ENCODE assay signal across 10 mouse cellular contexts in the genomic region with DNA sequence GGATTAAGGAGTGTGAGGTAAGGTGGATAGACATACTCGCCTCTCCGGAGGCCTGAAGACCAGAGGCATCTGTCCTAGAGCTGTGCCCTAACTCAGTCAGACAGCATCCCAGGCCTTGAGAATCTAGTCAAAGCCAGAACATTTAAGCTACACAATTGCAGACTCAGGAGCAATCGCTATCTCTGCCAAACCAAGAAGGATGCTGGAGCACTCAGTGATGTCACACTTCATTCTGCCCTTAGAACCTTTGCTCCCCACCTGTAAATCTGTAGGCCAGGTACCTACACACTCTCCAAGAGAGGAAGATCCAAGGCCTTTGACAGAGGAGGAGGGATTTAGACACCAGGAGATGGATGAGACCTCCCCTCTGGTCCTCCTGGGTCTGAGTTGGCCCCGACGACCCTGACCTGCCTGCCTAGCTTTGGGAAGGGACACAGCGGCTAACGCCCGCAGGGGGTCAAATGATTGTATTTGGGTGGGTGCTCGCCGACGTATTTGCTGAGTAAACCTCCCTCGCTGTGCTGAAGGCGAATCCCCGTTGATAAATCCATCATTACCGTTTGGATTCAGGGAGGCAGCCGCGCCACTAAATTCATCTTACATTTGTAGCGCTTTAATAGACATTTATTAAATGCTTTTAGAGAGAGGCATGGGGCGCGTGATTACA. TPM values are rescaled to one million over a fixed set of nuclear protein-coding genes. Genes with fewer than 3 reads are reported as not detected.
DNase-seq lines count a peak whose midpoint lies in the region; ATAC-seq and TF ChIP-seq lines count a peak whose summit lies in the region.
"Had no signal": no experiment of that assay in that cellular context is flagged by ENCODE, and none has a peak within 500 bp of the region (broad histone marks: within the 10 kb centered on the region; RNA-seq: fewer than 3 reads in every experiment).

No protein-coding gene starts in this region.

- no peak for TF ChIP-seq CTCF in layer of hippocampus, adult 2 months (conservative IDR thresholded peaks at IDR 0.05)

- ATAC-seq in forebrain, embryonic 13.5 days = no peak
- 0 out of 2 replicates have a peak, but pooled peaks have one; percentile 9 for ATAC-seq in kidney, embryonic 15.5 days (replicated peaks; ENCODE audit: low FRiP score)
- ATAC-seq in neural tube, embryonic 12.5 days (ENCODE audit: low FRiP score, low read depth) = no peak

- DNase-seq in layer of hippocampus, adult 2 months (ENCODE audit: low spot score in 2 of 2) = no peak
- DNase-seq in layer of hippocampus, adult 9-11 months = no peak
- no peak for DNase-seq in c-Kit-positive CD71-positive TER-119-positive erythroid progenitor cells, embryonic 14.5 days (ENCODE audit: low spot score)
- DNase-seq in layer of hippocampus, adult 8-10 months (ENCODE audit: low spot score in 2 of 2) = no peak
- DNase-seq in spleen, postnatal 14 days (ENCODE audit: low spot score in 2 of 2) = no peak

- no peaks in the 10 kb centered on the region for H3K36me3 ChIP-seq in forebrain, embryonic 13.5 days (ENCODE audit: poor library complexity, severe bottlenecking)
- H3K36me3 ChIP-seq in kidney, embryonic 15.5 days = peaks cover 12% of the 10 kb centered on the region; the same call in 1 of the 2 replicates
- H3K36me3 ChIP-seq in neural tube, embryonic 12.5 days = no peaks in the 10 kb centered on the region

- no peak overlapping the region; the same call in 1 of the 2 replicates for H3K4me3 ChIP-seq in layer of hippocampus, adult 2 months
- peak overlapping the region; percentile 56 for H3K4me3 ChIP-seq in forebrain, embryonic 13.5 days
- peak overlapping the region; percentile 58 for H3K4me3 ChIP-seq in kidney, embryonic 15.5 days (replicated peaks)
- H3K4me3 ChIP-seq in neural tube, embryonic 12.5 days = no peak overlapping the region
- H3K4me3 ChIP-seq: erythroblast, embryonic 14.5 days had no signal

- 10% methylated on average over 20 of the region's 20 CpGs for WGBS in forebrain, embryonic 13.5 days
- WGBS in kidney, embryonic 15.5 days = 15% methylated on average over 20 of the region's 20 CpGs
- 10% methylated on average over 20 of the region's 20 CpGs for WGBS in neural tube, embryonic 12.5 days

- peak overlapping the region; percentile 95 for H3K27ac ChIP-seq in layer of hippocampus, adult 2 months
- peak overlapping the region; percentile 97 for H3K27ac ChIP-seq in forebrain, embryonic 13.5 days
- peak overlapping the region; percentile 94 for H3K27ac ChIP-seq in kidney, embryonic 15.5 days
- peak overlapping the region; percentile 10; the same call in 1 of the 2 replicates for H3K27ac ChIP-seq in neural tube, embryonic 12.5 days

- H3K4me2 ChIP-seq in forebrain, embryonic 13.5 days = peak overlapping the region; percentile 80
- H3K4me2 ChIP-seq in kidney, embryonic 15.5 days = peak overlapping the region; percentile 73
- H3K4me2 ChIP-seq in neural tube, embryonic 12.5 days (replicated peaks) = peak overlapping the region; percentile 82

- H3K4me1 ChIP-seq in forebrain, embryonic 13.5 days = peaks cover 56% of the 10 kb centered on the region
- H3K4me1 ChIP-seq in kidney, embryonic 15.5 days = peaks cover 79% of the 10 kb centered on the region
- H3K4me1 ChIP-seq in neural tube, embryonic 12.5 days = peaks cover 70% of the 10 kb centered on the region

- H3K27me3 ChIP-seq in forebrain, embryonic 13.5 days = peaks cover 89% of the 10 kb centered on the region
- H3K27me3 ChIP-seq in kidney, embryonic 15.5 days = peaks cover 4% of the 10 kb centered on the region; the same call in 1 of the 2 replicates
- peaks cover 19% of the 10 kb centered on the region; the same call in 1 of the 2 replicates for H3K27me3 ChIP-seq in neural tube, embryonic 12.5 days (replicated peaks)

- peak overlapping the region; percentile 85 for H3K9ac ChIP-seq in forebrain, embryonic 13.5 days
- H3K9ac ChIP-seq in kidney, embryonic 15.5 days = peak overlapping the region; percentile 75
- peak overlapping the region; percentile 56; the same call in 1 of the 2 replicates for H3K9ac ChIP-seq in neural tube, embryonic 12.5 days
- H3K9ac ChIP-seq: liver, postnatal 0 days had no signal

- H3K9me3 ChIP-seq in forebrain, embryonic 13.5 days (replicated peaks) = no peaks in the 10 kb centered on the region
- H3K9me3 ChIP-seq in kidney, embryonic 15.5 days (replicated peaks) = no peaks in the 10 kb centered on the region
- no peaks in the 10 kb centered on the region for H3K9me3 ChIP-seq in neural tube, embryonic 12.5 days

RNA-seq across cellular contexts. Expression of a gene that starts 19.5 kb away (rescaled TPM):
- 10 to 100 TPM; 35.8 to 48.5 TPM for total RNA-seq in layer of hippocampus, adult 2 months (2021)
- polyA plus RNA-seq in forebrain, embryonic 13.5 days (2015; fragmentation: Nextera tagmentation; extraction: Ambion mirVana) = 97.9 and 132 TPM in 2 replicates
- 230 and 240 TPM in 2 replicates for polyA plus RNA-seq in kidney, embryonic 15.5 days (2015; fragmentation: Nextera tagmentation; extraction: Ambion mirVana)
- 101 and 103 TPM in 2 replicates for polyA plus RNA-seq in neural tube, embryonic 12.5 days (2016; fragmentation: Nextera tagmentation; extraction: Ambion mirVana)
- 10 to 100 TPM; 40.5 to 53.3 (median 45.9) TPM for total RNA-seq in layer of hippocampus, adult 8-10 months (2022)
- polyA plus RNA-seq: erythroblast, embryonic 14.5 days had no signal

Comparison
In these comparisons a context has a peak if more than half of its experiments do, and no peak if none do; other contexts are left out.
1. H3K27ac ChIP-seq: peak in every context shown above with its lines; median percentile 97 in forebrain, embryonic 13.5 days; 95 in layer of hippocampus, adult 2 months; 94 in kidney, embryonic 15.5 days; 10 in neural tube, embryonic 12.5 days.
2. H3K4me3 ChIP-seq: peak in forebrain, embryonic 13.5 days (single experiment) and kidney, embryonic 15.5 days (single experiment); none in layer of hippocampus, adult 2 months (single experiment) and neural tube, embryonic 12.5 days (single experiment).
3. Peak in every context shown above with its lines, with median percentiles within 50 percentile points of each other: H3K4me2 ChIP-seq and H3K9ac ChIP-seq.